Mouse (Mus musculus) right cerebral cortex, adult 2 months (tissue): Measurements from ENCODE around the gene Elane.
A peak's percentile ranks its signal among the peaks of the same experiment; 100 is the strongest.

ENCODE experiments used
- DNase-seq, 2 experiments: peaks; one replicate each; pipeline ENCODE4 v3.0.0; 2021 to 2022; ENCODE audit warnings: low spot score in 2 of 2

The Elane gene

DNA sequence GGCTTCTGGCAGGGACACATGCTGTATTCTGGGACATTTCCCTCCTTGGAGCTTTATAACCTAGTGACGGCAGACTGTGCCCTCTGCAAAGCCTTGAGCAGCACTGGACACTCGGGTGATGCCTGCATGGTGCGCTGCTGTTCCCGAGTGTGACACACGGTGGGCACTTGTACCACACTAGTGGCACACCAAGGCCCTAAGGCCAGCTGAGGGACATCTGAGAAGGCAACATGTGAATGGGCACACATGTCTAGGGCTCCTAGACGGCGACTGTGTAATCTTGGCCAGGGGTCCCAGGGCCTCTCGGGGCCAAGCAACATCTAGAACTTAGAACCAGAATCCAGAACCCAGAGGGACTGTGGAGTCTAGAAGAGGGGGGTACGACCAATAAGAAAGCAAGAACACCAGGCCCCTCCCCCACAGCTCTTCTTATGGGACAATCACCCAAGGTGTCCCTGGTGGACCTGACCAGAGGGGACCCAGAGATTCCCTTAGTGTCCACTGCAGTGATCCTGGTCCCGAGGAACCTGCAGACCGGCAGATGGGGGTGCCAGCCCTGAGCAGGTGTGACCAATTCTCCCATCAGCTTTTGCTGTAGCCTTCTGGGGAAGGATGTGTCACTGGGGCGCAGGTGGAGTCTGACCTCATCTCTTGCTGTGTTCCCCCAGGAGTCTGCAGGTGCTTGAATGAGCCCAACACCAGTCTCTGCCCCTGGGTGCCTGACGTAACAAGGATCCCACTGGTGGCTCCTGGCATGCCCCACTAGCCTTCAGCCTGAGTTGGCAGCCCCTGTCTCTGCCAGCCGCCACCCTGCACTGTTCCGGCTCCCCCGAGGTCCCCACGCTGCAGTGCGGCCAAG is 44.1 kb downstream of the Elane start:
- no peak for DNase-seq

DNA sequence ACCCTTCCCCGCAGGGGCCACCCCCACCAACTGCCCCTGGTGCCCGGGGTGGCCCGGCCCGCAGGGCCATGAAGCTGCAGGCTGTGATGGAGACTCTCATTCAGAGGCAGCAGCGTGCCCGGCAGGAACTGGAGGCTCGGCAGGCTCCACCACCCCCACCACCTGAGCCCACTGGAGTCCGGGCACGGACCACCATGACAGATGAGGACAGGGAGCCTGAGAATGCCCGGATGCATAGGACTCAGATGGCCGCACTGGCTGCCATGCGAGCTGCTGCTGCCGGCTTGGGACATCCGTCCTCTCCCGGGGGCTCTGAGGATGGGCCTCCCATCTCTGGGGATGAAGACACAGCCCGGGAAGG is 44.8 kb downstream of the Elane start:
- no peak for DNase-seq

DNA sequence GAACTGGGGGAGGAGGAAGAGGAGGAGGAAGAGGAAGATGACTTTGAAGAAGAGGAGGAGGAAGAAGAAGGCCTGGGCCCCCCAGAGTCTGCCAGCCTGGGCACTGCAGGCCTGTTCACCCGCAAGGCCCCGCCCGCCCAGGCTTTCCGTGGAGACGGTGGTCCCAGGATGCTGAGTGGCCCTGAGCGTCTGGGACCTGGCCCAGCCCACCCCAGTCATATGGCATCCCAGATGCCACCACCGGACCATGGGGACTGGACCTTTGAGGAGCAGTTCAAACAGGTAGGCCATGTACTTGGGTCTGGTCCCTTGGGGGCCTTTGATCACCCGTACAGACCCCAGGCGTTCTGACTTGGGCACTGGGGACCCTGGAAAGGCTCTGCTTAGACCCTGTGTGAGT is 45.8 kb downstream of the Elane start:
- DNase-seq = no peak

DNA sequence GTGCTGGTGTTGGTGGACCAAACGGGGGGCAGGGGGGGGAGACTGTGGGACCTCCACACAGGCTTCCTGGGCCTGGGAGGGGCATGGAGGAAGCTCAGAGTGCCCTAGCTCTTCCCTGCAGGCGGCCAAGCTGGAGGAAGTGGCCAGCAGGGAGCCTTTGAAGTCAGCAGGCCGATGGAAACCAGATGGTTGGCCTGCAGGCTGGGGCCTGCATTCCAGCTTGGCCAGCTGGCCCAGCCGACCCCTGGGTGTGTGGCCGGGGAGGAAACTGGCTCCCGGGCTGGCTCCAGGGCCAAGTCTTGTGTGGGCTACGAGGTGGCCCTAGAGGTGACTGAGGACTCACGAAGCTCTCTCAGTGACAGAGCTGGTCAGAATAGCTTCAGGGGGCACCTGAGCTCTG is 46.7 kb downstream of the Elane start:
- no peak for DNase-seq

DNA sequence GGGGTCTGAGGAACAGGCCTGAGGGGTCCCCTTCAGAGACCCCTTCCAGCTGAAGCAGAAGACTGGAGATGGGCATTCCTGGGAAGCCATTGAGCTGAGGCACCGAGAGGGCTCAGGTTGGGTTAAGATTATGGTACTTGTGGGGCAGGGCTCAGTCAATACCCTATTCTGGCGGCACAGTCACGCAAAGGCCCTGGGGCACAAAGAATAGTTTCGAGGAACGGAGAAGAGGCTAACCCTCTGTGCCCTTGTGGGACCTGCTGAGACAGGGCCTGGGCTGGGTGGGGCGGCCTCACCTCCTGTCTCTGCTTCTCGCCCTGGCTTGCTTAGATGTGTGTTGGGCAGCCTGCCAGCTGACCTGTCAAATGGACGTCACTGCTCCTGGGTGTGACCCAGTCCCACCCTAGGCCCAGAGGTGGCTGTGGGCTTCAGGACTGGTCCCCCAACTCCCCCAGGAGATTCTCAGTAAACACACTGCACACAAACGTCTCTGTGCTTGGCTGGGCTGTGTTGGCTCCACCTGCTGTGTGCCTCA is 47.2 kb downstream of the Elane start:
- no peak for DNase-seq

DNA sequence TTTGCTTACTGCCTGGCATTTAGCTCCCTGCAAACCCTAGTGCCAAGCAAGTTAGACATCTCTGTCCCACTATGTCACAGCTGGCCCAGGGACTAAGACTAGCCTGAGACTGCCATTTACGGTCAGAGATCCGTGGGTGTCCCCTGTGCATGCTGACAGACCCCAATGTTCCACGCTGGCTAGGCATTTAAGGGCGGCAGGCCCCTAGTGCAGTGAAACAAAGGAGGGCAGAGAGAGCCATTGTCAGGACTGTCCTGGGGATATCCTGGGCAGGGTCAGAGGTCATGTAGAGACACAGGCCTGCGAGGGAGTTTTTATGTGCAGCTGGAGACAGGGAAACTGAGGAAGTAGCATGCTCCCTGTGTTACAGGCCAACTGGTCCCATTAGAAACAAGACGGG is 47.8 kb downstream of the Elane start:
- no peak for DNase-seq

DNA sequence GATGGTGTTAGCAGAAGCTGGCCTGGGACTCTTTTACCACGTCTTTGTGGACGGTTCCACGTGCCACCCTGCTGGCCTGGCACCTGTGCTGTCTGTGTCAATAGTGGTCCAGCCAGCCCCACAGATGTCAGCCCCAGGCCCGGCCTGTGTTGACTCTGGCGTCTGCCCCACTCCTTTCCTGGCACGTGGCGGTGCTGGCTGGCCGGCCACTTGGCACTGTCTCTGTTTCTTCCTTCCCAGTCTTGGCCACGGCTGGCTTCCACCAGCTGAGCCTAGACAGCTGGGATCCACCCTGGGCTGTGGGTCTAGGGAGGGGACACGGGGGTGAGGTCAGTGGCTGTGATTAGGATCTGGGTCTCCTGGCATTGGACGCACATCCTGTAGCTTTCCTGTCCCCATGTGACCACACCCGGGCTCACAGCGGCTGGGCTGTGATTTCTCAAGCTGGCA is 48.2 kb downstream of the Elane start:
- DNase-seq = peak in 1 of 2 experiments; percentile 56

DNA sequence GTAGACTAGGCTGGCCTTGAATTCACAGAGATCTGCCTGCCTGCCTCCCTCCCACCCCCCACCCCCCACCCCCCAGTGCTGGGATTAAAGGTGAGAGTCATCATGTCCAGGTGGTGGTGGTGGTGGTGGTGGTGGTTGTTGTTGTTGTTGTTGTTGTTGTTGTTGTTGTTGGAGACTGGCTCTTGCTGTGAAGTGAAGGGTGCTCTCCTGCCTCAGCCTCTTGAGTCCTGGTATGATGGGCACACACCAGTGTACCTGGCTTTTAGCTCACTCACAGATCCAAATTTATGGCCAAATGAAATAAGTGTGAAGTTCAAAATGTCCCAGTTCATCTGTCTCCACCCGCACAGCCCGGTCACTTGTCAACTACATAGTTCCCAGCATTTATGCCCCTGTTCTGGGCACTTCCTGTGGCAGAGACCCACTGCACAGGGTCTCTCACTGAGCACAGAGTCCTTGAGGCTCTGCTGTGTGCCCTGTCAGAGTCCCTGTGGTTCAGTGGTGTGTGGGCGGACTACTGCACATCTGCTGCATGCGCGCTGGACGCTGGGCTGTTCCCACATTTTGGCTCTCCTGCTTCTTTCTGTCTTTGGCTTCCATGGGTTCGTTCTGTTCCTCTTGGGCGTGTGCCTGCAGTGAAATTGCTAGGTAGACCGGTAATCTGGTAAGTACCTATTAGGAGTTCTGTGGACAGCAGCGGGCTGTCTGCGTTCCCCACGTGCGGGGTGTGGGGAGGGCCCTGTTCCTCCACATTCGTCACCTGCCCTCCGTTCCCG is 48.9 kb downstream of the Elane start:
- DNase-seq = no peak

DNA sequence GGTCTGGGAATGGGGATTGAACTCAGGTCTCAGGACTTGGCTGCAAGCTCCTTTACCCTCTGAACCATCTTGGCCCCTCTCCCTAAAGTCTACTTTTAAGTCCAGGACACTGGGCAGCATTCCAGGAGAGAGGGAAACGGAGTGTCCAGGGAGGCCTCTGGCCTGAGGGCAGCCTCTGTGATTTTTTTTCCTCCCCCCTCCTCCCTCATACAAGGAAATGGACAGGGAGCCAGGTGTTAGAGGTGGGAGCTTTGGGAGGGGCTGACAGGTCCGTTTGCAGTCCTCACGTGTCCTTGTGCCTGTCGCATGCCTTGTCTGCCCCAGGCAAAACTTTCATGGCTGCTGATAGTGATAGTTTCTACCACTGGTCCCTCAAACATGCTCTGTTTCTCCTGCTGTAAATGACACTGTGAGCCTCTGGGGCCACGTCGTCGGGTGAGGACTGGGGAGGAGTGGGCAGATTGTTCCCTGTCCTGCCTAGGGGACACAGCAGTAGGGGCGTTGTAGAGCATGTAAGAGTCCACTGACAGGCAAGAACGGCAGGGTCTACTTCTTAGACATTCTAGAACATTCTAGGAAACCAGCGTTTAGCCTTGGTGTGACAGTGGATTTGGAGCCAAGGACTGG is 50.4 kb downstream of the Elane start:
- no peak for DNase-seq

DNA sequence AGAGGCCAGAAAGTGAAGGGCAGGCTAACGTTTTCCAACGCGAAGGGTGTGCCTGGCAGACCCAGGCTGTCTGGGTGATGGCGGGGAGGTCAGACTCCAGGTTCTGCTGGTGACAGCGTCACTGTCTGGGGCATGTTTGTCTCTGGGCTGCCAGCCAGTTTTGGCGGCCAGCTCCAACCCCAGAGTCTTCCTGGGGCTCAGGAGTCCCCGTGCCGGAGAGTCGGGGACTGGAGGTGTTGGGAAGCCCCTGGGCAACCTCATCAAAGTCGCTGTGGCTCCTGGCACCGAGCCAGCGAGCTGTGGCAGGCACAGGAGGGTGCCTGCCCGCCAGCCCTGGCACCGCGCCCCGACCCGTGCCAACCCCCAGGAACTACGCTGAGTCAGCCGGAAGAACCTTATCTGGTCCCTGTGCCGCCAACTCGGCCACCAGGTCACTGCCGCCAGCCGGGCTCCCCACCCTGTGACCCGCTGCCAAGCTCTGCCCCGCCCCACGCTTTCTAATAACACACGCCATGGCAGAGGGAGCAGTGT is 50.9 kb downstream of the Elane start:
- no peak for DNase-seq
